14 mouse cellular contexts compared by ENCODE assay signal in genomic region chr2:31880868-31881267, GRCm38 (mm10). TPM values are rescaled to one million over a fixed set of nuclear protein-coding genes. Genes with fewer than 3 reads are reported as not detected.
DNase-seq lines count a peak whose midpoint lies in the region; ATAC-seq and TF ChIP-seq lines count a peak whose summit lies in the region.
"Had no signal": no experiment of that assay in that cellular context is flagged by ENCODE, and none has a peak within 500 bp of the region (broad histone marks: within the 10 kb centered on the region; RNA-seq: fewer than 3 reads in every experiment).

No protein-coding gene starts in this region.

- no peak for TF ChIP-seq POLR2A in spleen, adult 2 months (IDR thresholded peaks at IDR 0.05; ENCODE audit: low read depth, low read length)

- WGBS in kidney, embryonic 15.5 days: 4% methylated on average over 14 of the region's 14 CpGs
- under 1% methylated on average over 14 of the region's 14 CpGs for WGBS in spleen, adult 2 months

- no peaks in the 10 kb centered on the region for H3K9me3 ChIP-seq in kidney, embryonic 15.5 days (replicated peaks)
- H3K9me3 ChIP-seq: limb, embryonic 15.5 days; midbrain, embryonic 13.5 days had no signal

- peaks cover 93% of the 10 kb centered on the region for H3K27me3 ChIP-seq in kidney, embryonic 15.5 days
- H3K27me3 ChIP-seq in spleen, adult 2 months (ENCODE audit: control insufficient read depth, insufficient read depth, low read length): no peaks in the 10 kb centered on the region

- no peak overlapping the region for H3K27ac ChIP-seq in kidney, embryonic 15.5 days
- no peak overlapping the region; the same call in 1 of the 2 replicates for H3K27ac ChIP-seq in spleen, adult 2 months (ENCODE audit: insufficient read depth, low read length)
- H3K27ac ChIP-seq: heart, adult 2 months; limb, embryonic 15.5 days; midbrain, embryonic 13.5 days had no signal

- no peak for DNase-seq in kidney, adult 8-10 months
- DNase-seq in spleen, adult 2 months (ENCODE audit: low read depth in 1 of 2, low spot score in 2 of 2): peak; percentile 59 to 77
- DNase-seq in layer of hippocampus, adult 8-10 months (ENCODE audit: low spot score in 2 of 2): no peak
- DNase-seq in frontal cortex, postnatal 36 days (ENCODE audit: low spot score in 2 of 2): no peak
- no peak for DNase-seq in layer of hippocampus, postnatal 14 days (ENCODE audit: low spot score in 2 of 2)
- DNase-seq: cerebellum, adult 8-10 months had no signal

- peak; percentile 26; the same call in 1 of the 2 replicates for ATAC-seq in kidney, embryonic 15.5 days (replicated peaks; ENCODE audit: low FRiP score)
- peak; percentile 91 for ATAC-seq in CD4-positive, CD25-positive, alpha-beta regulatory T cell, adult 4 months
- ATAC-seq in activated CD4-positive, CD25-positive, alpha-beta regulatory T cell, adult 4 months: peak; percentile 86
- ATAC-seq: midbrain, embryonic 13.5 days; Patski had no signal

- H3K4me3 ChIP-seq in kidney, embryonic 15.5 days (replicated peaks): no peak overlapping the region; the same call in 1 of the 2 replicates
- H3K4me3 ChIP-seq in spleen, adult 2 months (ENCODE audit: extremely low read depth, insufficient read depth, insufficient read length): peak overlapping the region; percentile 26; the same call in 1 of the 2 replicates
- H3K4me3 ChIP-seq: erythroblast, embryonic 14.5 days; heart, adult 2 months; limb, embryonic 15.5 days; midbrain, embryonic 13.5 days had no signal

- H3K4me1 ChIP-seq in kidney, embryonic 15.5 days: peaks cover 8% of the 10 kb centered on the region
- H3K4me1 ChIP-seq in spleen, adult 2 months (ENCODE audit: control insufficient read depth, insufficient read depth, insufficient read length): peaks cover 10% of the 10 kb centered on the region; the same call in 1 of the 2 replicates
- H3K4me1 ChIP-seq: limb, embryonic 15.5 days had no signal

- H3K36me3 ChIP-seq in kidney, embryonic 15.5 days: no peaks in the 10 kb centered on the region
- no peaks in the 10 kb centered on the region for H3K36me3 ChIP-seq in spleen, adult 2 months (ENCODE audit: control insufficient read depth, insufficient read depth, low read length)
- H3K36me3 ChIP-seq: limb, embryonic 15.5 days; midbrain, embryonic 13.5 days had no signal

- peak overlapping the region; percentile 35 for H3K4me2 ChIP-seq in kidney, embryonic 15.5 days
- H3K4me2 ChIP-seq: limb, embryonic 15.5 days; midbrain, embryonic 13.5 days had no signal

- TF ChIP-seq CTCF in spleen, adult 2 months (IDR thresholded peaks at IDR 0.05; ENCODE audit: extremely low read depth, insufficient read depth, insufficient read length, insufficient replicate concordance): no peak

- H3K9ac ChIP-seq in kidney, embryonic 15.5 days: no peak overlapping the region
- H3K9ac ChIP-seq: limb, embryonic 15.5 days; midbrain, embryonic 13.5 days had no signal

RNA-seq across cellular contexts. Expression of gene Lamc3, which starts 6.2 kb away (rescaled TPM):
- 3.5 and 4.5 TPM in 2 replicates for polyA plus RNA-seq in kidney, embryonic 15.5 days (2015; fragmentation: Nextera tagmentation; extraction: Ambion mirVana)
- not detected for polyA plus RNA-seq in CD4-positive, CD25-positive, alpha-beta regulatory T cell, adult 4 months (2017; shearing (Covaris generic))
- polyA plus RNA-seq in activated CD4-positive, CD25-positive, alpha-beta regulatory T cell, adult 4 months (2017; shearing (Covaris generic)): not detected
- polyA plus RNA-seq in spleen, adult 2 months (2012; rRNA removed): 2.1 and 2.7 TPM in 2 replicates
- total RNA-seq in layer of hippocampus, adult 8-10 months (2022): 1 to 10 TPM; 6.2 to 7.0 (median 6.5) TPM
- 10 to 100 TPM; 10.9 to 11.9 TPM for total RNA-seq in layer of hippocampus, postnatal 14 days (2021)
- polyA plus RNA-seq: erythroblast, embryonic 14.5 days had no signal

RNA-seq across cellular contexts. Expression of gene Fibcd1, which starts 35.1 kb away (rescaled TPM):
- polyA plus RNA-seq in kidney, embryonic 15.5 days (2015; fragmentation: Nextera tagmentation; extraction: Ambion mirVana): 1.2 and 1.6 TPM in 2 replicates
- under 1 TPM; 0.24 to 0.44 TPM for polyA plus RNA-seq in CD4-positive, CD25-positive, alpha-beta regulatory T cell, adult 4 months (2017; shearing (Covaris generic))
- polyA plus RNA-seq in activated CD4-positive, CD25-positive, alpha-beta regulatory T cell, adult 4 months (2017; shearing (Covaris generic)): not detected
- 0.16 and 0.20 TPM in 2 replicates for polyA plus RNA-seq in spleen, adult 2 months (2012; rRNA removed)
- total RNA-seq in layer of hippocampus, adult 8-10 months (2022): 100 to 1,000 TPM in 1 of 4 experiments, 10 to 100 TPM in 3; 82.5 to 102 (median 90.0) TPM
- 100 to 1,000 TPM; 111 to 117 TPM for total RNA-seq in layer of hippocampus, postnatal 14 days (2021)
- total RNA-seq: heart, adult 2 months had no signal
- polyA plus RNA-seq: erythroblast, embryonic 14.5 days; heart, adult 2 months had no signal

Comparison
In these comparisons a context has a peak if more than half of its experiments do, and no peak if none do; other contexts are left out.
1. ATAC-seq: peak in every context shown above with its lines; median percentile 91 in CD4-positive, CD25-positive, alpha-beta regulatory T cell, adult 4 months; 86 in activated CD4-positive, CD25-positive, alpha-beta regulatory T cell, adult 4 months; 26 in kidney, embryonic 15.5 days.
2. DNase-seq: peak in spleen, adult 2 months (2 of 2); none in kidney, adult 8-10 months (0 of 2), layer of hippocampus, adult 8-10 months (0 of 2), frontal cortex, postnatal 36 days (0 of 2) and layer of hippocampus, postnatal 14 days (0 of 2).